In genomic region chr5:113174916-113175692, GRCm38 (mm10) we compare ENCODE assay signal across 9 mouse cellular contexts. TPM values are rescaled to one million over a fixed set of nuclear protein-coding genes. Genes with fewer than 3 reads are reported as not detected.
DNase-seq lines count a peak whose midpoint lies in the region; ATAC-seq and TF ChIP-seq lines count a peak whose summit lies in the region.
"Had no signal": no experiment of that assay in that cellular context is flagged by ENCODE, and none has a peak within 500 bp of the region (broad histone marks: within the 10 kb centered on the region; RNA-seq: fewer than 3 reads in every experiment).

No protein-coding gene starts in this region.

- TF ChIP-seq CTCF in left cerebral cortex, adult 2 months (IDR thresholded peaks at IDR 0.05): peak; percentile 56

- intact Hi-C loops in left cerebral cortex, adult 2 months (cut with DNase I): no loop called here
- intact Hi-C loops in heart, postnatal 14 days (cut with DNase I): loop anchor here (10.0 kb wide), 1 partner anchor 130 kb away; no protein-coding TSS in a partner anchor

- peak; percentile 50 for ATAC-seq in megakaryocyte-erythroid progenitor cell, adult 5-6 weeks (replicated peaks; ENCODE audit: low FRiP score, low TSS enrichment, poor library complexity, severe bottlenecking)

- H3K4me3 ChIP-seq in left cerebral cortex, adult 2 months: no peak overlapping the region
- H3K4me3 ChIP-seq: embryonic facial prominence, embryonic 15.5 days had no signal

- H3K27ac ChIP-seq in left cerebral cortex, adult 2 months: no peak overlapping the region
- H3K27ac ChIP-seq: embryonic facial prominence, embryonic 15.5 days had no signal

- peak; percentile 41 for DNase-seq in adrenal gland, postnatal 10 days
- DNase-seq in adrenal gland, adult 8-10 months: no peak
- DNase-seq in left cerebral cortex, adult 2 months (ENCODE audit: extremely low spot score in 1 of 2, low spot score in 2 of 2): no peak
- DNase-seq in left cerebral cortex, adult 11 months (ENCODE audit: low spot score): no peak
- peak; percentile 55 to 60 for DNase-seq in heart, postnatal 14 days
- no peak for DNase-seq in adrenal gland, adult (ENCODE audit: inconsistent age in 2 of 2, low spot score in 1 of 2)
- no peak for DNase-seq in adipocyte (ENCODE audit: low spot score)

RNA-seq across cellular contexts. Expression of gene 2900026A02Rik, which starts 45.9 kb away (rescaled TPM):
- 10 to 100 TPM; 23.0 to 23.1 TPM for total RNA-seq in adrenal gland, postnatal 10 days (2021)
- 10 to 100 TPM; 13.5 to 20.0 (median 15.7) TPM for total RNA-seq in adrenal gland, adult 8-10 months (2022)
- 10 to 100 TPM; 39.6 to 45.1 TPM for total RNA-seq in left cerebral cortex, adult 2 months (2021)
- 10 to 100 TPM; 33.9 to 35.3 TPM for total RNA-seq in heart, postnatal 14 days (2021)
- 9.9 and 12.3 TPM in 2 replicates for total RNA-seq in megakaryocyte-erythroid progenitor cell, adult 5-6 weeks (2014; fragmentation: Nextera tagmentation)
- total RNA-seq in megakaryocyte-erythroid progenitor cell, adult 5-6 weeks (2017): 5.8 and 6.8 TPM in 2 replicates

RNA-seq across cellular contexts. Expression of gene Tmem211, which starts 51.6 kb away (rescaled TPM):
- not detected for total RNA-seq in adrenal gland, postnatal 10 days (2021)
- total RNA-seq in adrenal gland, adult 8-10 months (2022): not detected
- not detected for total RNA-seq in left cerebral cortex, adult 2 months (2021)
- total RNA-seq in heart, postnatal 14 days (2021): not detected
- total RNA-seq in megakaryocyte-erythroid progenitor cell, adult 5-6 weeks (2014; fragmentation: Nextera tagmentation): not detected in 2 replicates
- not detected in 2 replicates for total RNA-seq in megakaryocyte-erythroid progenitor cell, adult 5-6 weeks (2017)

Comparison
In these comparisons a context has a peak if more than half of its experiments do, and no peak if none do; other contexts are left out.
1. DNase-seq: peak in adrenal gland, postnatal 10 days (single experiment) and heart, postnatal 14 days (2 of 2); none in adrenal gland, adult 8-10 months (single experiment), left cerebral cortex, adult 2 months (0 of 2), left cerebral cortex, adult 11 months (single experiment), adrenal gland, adult (0 of 2) and adipocyte (single experiment).